Mouse (Mus musculus): ENCODE results near the gene Olfr1189.
"Not testable (repeated sequence)": the region's sequence is repeated elsewhere in the genome, so short reads cannot be mapped to it uniquely, and the experiment has no call there.

DNA sequence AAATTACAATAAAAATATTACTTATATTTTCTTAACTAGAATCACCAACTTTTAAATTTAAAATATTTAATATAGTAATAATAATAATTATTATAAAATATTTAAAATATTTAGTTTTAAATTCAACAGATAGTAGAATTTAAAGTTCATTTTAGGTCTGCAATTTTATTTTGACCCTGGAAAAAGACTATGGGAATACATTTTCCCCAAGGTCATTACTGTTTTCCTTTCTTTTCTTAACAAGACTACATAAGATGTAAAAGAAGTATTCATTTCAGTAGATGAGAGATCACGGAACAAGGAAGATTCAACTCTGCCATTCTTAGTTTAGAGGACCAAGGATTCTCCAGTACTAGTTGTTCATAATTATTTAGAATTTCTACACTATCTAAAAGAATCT is 54.0 kb downstream of the Olfr1189 start, which contains the start of gene Olfr1191-ps1:
- TF ChIP-seq POLR2A (IDR thresholded peaks at IDR 0.05; ENCODE audit: low read depth, low read length); CTCF (IDR thresholded peaks at IDR 0.05; ENCODE audit: borderline replicate concordance, insufficient read depth, low read length): not testable (repeated sequence)

All from embryonic fibroblast, embryonic 13.5 days (primary cell).